Mouse (Mus musculus) left cerebral cortex, postnatal 25 days (tissue): ENCODE measurements around the gene Gmppa. TPM values are rescaled to one million over a fixed set of nuclear protein-coding genes. Genes with fewer than 3 reads are reported as not detected.

Experiments
- DNase-seq, 2 experiments: peaks; one replicate each; pipeline ENCODE4 v3.0.0; 2022; ENCODE audit warnings: low spot score in 2 of 2, mixed read lengths in 1 of 2
- intact Hi-C: fragments of 180-260 bp; cut with DNase I; formaldehyde crosslinking; loops from one replicate; pipeline ENCODE4 v1.15.1; 2025
- total RNA-seq, 2 experiments: library from RNA; stranded (reverse); gene quantifications; 2 replicates each; pipeline ENCODE4 v1.2.3; 2021

The Gmppa gene
- total RNA-seq, 2 experiments from 2014 or later: 58.8 to 61.0 TPM

DNA sequence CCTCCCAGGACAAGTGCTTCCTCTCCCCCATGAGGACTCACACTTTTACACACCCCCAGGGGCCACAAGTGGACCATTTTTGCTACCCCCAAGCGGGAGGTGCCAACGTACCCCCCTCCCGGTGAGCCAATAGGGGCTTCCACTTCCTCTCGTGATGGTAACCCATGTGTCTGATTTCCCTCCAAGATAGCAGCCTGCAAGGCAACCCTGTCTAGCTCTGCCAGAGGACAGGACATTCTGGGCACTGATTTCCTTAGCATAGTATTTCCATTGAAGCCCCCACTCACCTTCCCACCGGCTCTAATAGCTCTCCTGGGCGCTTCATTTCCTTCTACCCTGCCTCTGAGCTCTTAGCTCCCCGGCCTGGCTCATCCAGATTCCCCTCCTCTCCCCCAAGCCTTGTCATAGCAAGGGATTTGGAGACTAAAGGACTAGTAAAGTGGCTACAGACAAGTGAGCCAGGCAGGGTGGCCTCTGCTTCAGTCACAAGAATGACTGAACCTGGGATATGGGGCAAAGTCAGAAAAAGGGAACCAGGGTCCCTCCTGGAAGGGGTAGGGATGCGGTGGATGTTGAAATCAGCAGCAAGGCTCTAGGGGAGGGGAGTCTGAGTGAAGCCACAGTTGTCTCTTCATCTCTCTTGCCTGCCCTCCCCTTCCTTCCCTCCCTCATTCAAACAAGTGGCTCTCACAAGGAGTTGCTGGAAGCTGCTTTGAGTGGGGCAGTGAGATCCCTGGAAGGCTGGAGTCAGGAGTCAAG, 13.8 kb downstream of the Gmppa start:
- intact Hi-C loops: no loop called here
- DNase-seq: no peak

DNA sequence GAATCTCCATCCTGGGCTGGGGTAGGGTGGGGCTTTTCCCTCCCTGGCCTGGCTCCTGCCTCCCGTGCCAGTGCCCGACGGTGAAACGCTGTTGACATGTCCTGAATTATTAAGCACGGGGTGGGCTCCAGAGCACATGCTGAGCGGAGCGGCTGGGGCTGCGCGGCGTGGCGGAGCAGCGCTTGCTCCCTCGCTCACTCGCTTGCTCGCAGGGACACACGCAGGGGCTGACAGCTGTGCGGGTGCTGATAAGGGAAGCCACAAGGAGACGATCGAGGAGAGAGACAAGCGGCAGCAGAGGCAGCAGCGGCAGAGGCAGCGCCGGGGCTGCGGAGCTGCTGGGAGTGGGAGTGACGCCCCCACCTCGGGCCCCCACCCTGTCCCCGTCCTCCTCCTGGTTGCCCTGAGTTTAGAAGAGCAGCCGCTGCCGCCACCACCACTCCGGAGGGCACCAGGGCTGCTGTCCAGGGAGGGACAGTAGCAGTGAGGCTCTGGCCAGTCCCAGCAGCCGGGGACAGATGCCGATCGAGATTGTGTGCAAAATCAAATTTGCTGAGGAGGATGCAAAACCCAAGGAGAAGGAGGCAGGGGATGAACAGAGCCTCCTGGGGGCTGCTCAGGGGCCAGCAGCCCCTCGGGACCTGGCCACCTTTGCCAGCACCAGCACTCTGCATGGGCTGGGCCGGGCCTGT, 14.7 kb downstream of the Gmppa start, which contains the start of gene Asic4:
Asic4 (plus strand) TSS at position 123 of the 692 bp plus-strand sequence.
- intact Hi-C loops: no loop called here

GRCm38 (mm10) chr1:75451900-75452299, 16.2 kb downstream of the Gmppa start:
- intact Hi-C loops: no loop called here
- no peak for DNase-seq

More for the DNA sequence above, 14.7 kb downstream of the Gmppa start, which contains the start of gene Asic4:
- DNase-seq: no peak

GRCm38 (mm10) chr1:75455433-75455832, 19.7 kb downstream of the Gmppa start:
- intact Hi-C loops: no loop called here
- DNase-seq: no peak

GRCm38 (mm10) chr1:75455948-75456347, 20.2 kb downstream of the Gmppa start:
- DNase-seq: no peak
- intact Hi-C loops: no loop called here

DNA sequence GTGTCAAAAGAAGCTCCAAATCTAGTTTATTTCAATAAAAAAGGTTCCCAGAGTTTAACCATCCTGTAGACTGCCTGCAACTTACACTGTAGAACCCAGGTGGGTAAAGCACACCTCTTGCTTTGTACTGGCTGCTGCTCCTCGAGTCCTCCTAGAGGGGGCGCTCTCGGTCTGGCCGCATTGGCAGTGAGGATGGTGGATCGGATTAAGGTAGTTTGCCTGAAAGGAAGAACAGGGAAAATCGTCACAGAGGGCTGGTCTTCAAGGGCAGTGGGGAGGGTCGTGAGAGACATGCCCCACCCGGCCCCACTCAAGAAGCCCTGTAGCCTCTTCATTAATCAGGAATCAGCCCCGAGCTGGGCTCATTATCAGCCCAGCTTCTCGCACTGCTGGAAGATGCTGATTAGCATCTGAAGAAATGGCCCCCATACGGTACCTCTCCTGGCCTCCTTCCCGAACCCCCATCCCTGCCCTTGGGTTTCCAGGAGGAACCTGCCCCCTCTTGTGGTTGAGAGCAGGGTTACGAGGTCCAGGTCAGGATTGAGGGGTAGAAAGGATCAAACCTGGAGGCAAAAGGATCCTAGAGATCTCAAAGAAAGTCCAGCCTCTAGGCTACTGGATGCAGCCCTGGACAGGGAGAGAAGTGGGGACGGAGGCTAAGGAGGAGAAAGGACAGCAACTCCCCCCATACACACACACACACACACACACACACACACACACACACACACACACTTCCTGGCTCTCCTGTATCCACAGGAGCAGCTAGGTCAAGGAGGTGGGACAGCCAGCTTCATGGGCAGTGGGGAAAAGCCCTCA, 21.2 kb downstream of the Gmppa start:
- intact Hi-C loops: no loop called here
- DNase-seq: no peak

DNA sequence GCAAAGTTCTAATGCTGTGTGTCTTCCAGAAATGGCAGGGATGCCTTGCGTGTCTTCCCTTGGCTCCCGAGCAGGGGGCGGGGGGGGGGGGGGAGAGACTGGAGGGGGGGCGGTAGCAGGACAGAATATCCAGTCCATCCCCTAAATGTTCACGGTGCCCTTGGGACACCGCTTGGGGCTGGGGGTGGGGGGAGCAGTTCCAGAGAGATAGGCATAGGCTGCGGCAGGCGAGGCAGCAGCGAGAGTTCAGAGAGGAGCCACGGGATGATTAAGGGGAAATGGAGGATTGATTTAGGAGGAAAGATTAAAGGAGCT, 21.9 kb downstream of the Gmppa start:
- no peak for DNase-seq
- intact Hi-C loops: no loop called here

DNA sequence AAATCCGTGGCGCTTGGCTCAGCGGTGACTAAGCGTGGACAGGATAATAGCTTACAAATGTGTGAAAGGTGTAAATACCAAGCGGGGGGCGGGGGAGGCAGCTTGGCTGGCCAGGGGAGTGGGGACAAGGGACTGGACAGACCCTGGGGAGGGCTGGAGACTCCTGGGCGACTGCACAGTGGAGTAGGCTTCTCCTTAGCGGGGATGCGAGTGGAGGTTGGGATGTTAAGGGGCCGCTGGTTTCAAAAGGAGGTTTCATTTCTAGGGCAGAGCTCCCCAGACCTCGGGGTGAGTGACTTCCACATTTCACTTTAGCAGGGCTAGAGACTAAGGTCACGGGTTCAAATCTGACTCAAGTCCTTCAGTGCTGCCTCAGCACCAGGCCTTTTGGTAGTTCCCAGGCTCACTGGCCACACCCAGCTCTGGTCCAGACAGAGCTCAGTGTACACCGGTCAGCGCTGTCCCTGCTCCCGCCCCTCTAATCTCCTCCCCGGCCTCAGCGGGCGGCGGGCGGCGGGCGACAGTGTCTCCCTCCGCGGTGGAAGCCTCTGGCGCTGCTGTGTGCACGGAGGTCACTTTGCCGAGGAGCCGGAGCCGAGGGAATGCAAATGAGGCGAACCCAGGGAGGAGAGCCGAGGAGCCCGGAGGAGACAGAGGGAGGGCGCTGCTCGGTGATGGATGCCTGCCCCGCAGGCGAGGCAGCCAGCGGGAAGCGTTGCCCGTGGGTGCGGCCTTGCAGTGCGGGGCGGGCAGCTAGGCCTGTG, 22.5 kb downstream of the Gmppa start:
- intact Hi-C loops: no loop called here
- DNase-seq: peak; percentile 68 to 71

DNA sequence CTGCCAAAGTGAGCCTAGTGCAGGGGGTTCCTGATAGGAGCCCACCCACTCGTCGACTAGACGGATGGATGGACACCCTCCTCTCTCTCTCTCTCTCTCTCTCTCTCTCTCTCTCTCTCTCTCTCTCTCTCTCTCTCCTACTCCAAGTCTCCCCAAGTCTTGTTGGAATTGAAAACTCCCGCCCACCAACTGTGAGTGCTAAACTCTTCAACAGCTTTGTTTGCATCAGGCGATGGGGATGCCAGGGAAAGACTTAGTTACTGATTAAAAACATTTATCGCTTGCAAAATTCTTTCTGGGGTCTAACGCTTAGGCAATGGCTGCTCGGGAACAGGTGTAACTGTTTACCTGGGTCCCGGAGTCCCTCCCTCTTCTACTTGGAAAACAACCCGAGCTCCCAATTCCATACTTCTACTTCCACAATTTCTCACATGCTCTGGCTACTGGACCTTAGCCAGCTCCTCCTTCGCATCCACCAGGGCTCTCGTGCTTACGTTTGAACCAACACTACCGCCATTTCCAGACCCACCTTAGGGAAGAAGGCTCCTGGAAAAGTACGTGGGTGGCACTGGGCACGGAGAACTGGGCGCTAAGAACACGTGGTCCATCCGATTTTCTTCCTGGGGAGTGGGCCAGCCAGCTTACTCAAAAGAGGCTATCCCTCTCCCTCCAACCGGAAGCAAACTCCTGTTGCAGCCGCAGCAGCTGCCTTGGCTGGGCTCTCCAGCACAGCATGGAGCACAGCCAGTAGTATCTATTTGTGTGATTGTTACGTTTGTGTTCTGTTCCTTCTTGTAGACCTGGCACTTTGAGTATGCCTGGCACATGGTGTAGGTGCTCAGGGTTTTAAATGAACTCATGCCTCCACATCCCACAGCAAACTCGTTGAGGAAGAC, 23.3 kb downstream of the Gmppa start:
- intact Hi-C loops: no loop called here
- peak; percentile 71 to 87 for DNase-seq

DNA sequence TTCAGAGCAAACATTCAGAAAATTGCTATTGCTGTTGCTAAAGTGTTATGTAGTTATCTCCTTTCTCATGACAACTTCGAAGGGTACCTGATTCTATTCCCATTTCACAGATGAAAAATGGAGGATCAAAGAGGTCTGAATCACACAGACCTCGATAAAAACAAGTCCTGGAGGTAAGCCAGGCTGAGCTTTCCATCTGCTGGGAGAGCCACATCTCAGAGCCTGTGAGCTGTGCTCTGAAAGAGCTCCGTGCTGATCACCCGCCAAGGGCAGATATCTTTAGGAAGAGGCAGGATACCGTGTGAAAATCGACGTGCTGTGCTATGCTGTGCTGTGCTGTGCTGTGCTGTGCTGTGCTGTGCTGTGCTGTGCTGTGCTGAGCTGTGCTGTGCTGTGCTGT, 24.6 kb downstream of the Gmppa start:
- intact Hi-C loops: no loop called here

DNA sequence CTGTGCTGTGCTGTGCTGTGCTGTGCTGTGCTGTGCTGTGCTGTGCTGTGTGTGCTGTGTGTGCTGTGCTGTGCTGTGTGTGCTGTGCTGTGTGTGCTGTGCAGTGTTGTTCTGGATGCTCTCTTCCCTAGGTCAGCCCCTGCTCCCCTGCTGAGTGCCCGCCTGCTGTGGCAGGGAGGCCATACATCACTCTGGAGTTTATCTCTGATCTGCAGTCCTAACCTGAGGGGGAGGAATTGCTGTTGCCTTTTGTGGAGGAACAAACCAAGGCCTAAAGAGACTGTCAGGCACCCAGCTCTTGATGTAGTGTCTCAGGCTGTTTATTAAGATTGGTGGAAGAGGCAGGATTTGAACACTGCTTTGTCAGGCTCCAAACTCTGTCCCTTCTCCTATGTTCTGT, 26.9 kb downstream of the Gmppa start:
- no peak for DNase-seq
- intact Hi-C loops: no loop called here

More for the DNA sequence above, 24.6 kb downstream of the Gmppa start:
- DNase-seq: no peak

- DNase-seq: no peak
- intact Hi-C loops: no loop called here
Observed at GRCm38 (mm10) chr1:75463652-75464204, 28.0 kb downstream of the Gmppa start.

DNA sequence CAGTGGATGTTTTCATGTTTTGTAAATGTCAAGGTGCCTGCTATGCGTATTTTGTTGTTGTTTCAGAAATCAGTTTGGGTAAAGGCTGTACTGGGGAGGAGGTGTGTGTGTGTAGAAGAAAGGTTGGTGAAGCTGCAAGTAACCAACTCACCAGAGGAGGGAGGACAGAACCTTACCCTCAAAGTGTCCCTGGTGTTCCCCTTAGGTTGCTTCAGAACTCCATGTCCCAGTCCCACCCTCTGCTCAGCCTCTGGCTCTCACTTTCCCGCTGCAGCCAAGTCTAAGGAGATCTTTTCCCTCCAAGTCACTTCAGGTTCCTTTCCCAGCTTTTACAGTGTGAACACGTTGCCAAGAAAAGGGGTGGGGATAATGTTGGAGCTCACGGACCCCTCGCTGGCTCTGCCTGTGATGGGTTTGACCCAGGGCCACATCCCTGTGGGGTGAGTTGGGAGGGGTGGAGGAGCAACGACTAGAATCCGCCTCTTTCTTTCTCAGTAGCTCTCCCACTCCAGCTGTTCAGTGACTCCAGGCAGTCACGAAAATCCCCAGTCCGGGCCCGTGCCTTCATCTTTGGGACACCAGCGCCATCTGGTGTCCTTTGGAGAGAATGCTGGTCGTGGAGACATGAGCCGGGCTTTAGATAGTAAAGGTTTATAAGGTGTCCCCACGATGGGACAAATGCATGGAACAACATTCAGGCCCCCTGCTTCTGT, 31.6 kb downstream of the Gmppa start:
- intact Hi-C loops: loop anchor here (1.0 to 2.0 kb wide), 2 partner anchors 23 to 124 kb away; no protein-coding TSS in a partner anchor
- peak; percentile 85 to 87 for DNase-seq

DNA sequence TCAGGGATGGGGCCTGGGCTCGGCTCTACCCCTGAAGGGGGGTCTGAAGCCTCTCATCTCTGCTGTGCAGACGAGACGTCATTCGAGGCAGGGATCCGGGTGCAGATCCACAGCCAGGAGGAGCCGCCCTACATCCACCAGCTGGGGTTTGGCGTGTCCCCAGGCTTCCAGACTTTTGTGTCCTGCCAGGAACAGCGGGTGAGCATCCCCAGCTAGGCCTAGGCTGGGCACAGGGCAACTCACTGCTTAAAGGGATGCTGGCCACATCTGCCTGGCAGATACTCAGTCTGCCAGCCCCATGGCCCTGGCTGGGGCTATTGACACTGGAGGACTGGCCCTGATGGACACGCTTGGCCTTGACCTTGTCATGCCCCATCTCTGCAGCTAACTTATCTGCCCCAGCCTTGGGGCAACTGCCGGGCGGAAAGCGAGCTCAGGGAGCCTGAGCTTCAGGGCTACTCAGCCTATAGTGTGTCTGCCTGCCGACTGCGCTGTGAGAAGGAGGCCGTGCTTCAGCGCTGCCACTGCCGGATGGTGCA, 33.6 kb downstream of the Gmppa start:
- intact Hi-C loops: no loop called here
- no peak for DNase-seq

DNA sequence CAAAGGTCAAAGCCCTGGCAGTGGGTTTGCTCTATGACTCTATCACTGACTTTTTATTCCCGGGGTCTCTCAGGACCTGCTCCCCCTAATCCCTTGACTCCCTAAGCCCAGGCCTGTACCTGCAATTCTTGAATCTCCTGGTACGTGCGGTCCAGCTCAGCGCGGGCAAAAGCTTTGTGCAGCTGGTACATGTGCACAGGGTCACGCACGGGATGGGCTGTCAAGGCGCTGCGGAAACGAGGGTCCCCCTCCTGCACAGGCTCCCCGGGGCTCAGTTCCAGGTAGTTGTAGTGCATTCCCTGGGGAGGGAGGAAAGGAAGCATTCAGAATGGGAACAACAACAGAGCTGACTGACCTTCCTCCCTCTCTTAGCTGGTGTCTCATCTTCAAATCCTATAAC, 40.7 kb downstream of the Gmppa start:
- intact Hi-C loops: no loop called here
- no peak for DNase-seq

DNA sequence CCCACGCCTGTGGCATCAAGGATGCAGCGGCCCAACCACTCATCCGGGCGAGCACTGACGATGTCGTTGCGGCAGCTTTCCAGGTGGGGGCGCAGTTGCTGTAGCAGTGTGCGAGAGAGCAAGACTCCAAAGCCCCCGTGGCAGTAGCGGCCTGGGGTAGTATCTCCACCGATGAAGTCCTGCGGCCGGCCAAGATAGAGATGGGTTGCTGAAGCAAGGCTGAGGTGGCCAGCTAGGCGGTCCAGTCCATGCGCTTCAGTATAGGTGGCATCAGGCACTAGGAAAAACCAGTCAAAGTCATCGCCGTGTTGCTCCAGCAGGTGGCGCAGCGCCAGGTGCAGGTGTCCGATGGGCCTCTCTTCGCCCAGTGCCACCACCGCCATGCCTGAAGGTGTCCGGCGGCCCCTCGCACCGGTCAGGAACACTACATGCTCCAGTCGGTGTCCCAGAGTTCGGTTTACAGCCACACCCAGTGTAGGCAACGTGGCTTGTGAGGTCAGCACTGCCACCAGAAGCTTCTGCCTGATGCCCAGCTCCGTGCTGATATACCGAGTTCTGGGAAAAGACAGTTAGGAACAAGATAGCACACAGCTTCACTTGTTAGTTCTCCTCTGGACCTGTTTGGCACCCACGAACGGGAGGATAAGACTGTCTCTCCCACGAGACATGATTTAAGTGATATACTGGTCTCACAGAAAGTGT, 41.7 kb downstream of the Gmppa start:
- intact Hi-C loops: loop anchor here (1.0 kb wide), 2 partner anchors 82 to 119 kb away; no protein-coding TSS in a partner anchor
- DNase-seq: peak; percentile 84

DNA sequence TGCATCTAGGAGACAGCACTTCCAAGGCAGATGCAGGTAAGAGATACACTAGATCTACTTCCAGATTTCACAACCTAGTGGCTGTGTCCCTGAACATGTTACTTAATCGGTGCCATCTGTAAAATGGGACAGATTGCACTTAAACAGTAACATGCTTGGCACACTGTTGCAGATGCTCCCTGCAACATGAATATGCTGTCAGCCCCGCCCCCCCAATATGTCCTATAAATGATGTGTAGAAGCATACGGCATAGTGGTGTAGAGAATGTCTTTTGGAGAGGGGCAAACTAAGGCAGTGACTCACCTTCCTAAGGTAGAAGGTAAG, 42.2 kb downstream of the Gmppa start:
- DNase-seq: peak in 1 of 2 experiments; percentile 49
- intact Hi-C loops: loop anchor here (1.0 kb wide), 2 partner anchors 81 to 118 kb away; no protein-coding TSS in a partner anchor
